Mouse (Mus musculus): ENCODE measurements around the gene Btbd35f15. TPM values are rescaled to one million over a fixed set of nuclear protein-coding genes. Genes with fewer than 3 reads are reported as not detected.
"Not testable (repeated sequence)": the region's sequence is repeated elsewhere in the genome, so short reads cannot be mapped to it uniquely, and the experiment has no call there.

The Btbd35f15 gene
- not detected in 2 replicates for polyA plus RNA-seq (2016; fragmentation: Nextera tagmentation; extraction: Ambion mirVana)

- DNase-seq (ENCODE audit: low spot score); H3K9me3 ChIP-seq; H3K4me3 ChIP-seq; H3K27me3 ChIP-seq (ENCODE audit: insufficient read depth, poor library complexity, severe bottlenecking); H3K36me3 ChIP-seq; H3K27ac ChIP-seq; H3K4me1 ChIP-seq: not testable (repeated sequence)
- WGBS = no CpG with 5 or more reads among the region's 3 CpGs
Observed at GRCm38 (mm10) chrX:33577214-33577613, at the start of gene Btbd35f15. TSS of gene Btbd35f15 (minus strand) at chrX:33577314.

Other genes with a start within 250 kb of the Btbd35f15 start
- not detected in 2 replicates for gene Btbd35f13, start 79.9 kb upstream of the Btbd35f15 start, polyA plus RNA-seq (2016; fragmentation: Nextera tagmentation; extraction: Ambion mirVana)
- not detected in 2 replicates for gene Btbd35f14, start 125.0 kb upstream of the Btbd35f15 start, polyA plus RNA-seq (2016; fragmentation: Nextera tagmentation; extraction: Ambion mirVana)